Mouse (Mus musculus): Measurements from ENCODE around the gene Gas6. TPM values are rescaled to one million over a fixed set of nuclear protein-coding genes. Genes with fewer than 3 reads are reported as not detected.

Gene Gas6
- polyA plus RNA-seq, 1 experiment from 2014 or later, result 51.4 TPM

DNA sequence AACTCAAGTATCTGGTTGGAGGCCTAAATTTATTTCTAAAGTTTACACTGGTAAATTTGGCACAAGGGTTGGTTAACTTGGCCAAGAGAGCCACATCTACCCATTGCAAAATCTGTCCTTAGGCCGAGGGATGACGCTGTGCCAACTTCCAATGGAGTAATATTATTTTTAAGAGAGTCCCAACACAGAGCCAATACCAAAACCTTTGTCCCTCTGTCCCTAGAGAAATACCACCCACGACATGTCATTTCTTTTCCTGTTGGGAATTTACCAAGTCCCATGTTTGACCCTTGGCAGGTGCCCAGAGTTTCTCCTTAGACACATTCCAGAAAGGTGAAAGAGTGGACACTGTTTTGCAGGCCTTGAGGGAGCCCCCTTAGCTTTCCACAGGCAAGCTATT, 12.7 kb downstream of the Gas6 start:
- no peak for ATAC-seq (ENCODE audit: insufficient number of reproducible peaks, low FRiP score, low TSS enrichment, low read depth)
- H3K36me3 ChIP-seq, result no peaks in the 10 kb centered on the region
- H3K9ac ChIP-seq, result no peak overlapping the region
- no peak overlapping the region for H3K4me3 ChIP-seq (replicated peaks)
- H3K4me2 ChIP-seq (replicated peaks), result no peak overlapping the region
- H3K9me3 ChIP-seq (replicated peaks), result no peaks in the 10 kb centered on the region
- H3K27me3 ChIP-seq, result no peaks in the 10 kb centered on the region
- WGBS, result 90% methylated on average over 3 of the region's 3 CpGs
- H3K4me1 ChIP-seq, result no peaks in the 10 kb centered on the region
- H3K27ac ChIP-seq (replicated peaks), result no peak overlapping the region

DNA sequence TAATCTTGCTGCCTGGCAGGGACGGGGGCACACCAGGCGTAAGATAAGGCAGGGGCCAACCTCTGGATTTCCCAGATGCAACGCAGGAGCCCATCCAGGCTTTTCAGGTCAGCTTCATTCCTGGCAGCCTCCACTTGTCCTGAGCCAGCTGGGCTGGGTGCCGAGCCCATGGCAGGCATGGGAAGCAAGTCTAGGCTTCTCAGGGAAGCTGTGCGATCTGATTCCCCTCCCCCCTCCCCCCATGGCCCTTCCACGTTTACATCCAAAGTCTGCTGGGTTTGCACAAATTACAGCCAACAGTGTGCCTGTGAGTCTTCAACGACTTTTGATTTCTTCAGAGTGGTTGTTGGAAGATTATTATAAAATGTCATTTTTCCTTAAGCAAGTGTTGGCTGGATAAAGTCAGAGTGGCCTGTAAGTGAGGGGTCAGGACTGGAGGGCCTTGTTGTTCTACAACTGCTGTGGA, 13.2 kb downstream of the Gas6 start:
- no peak overlapping the region for H3K4me3 ChIP-seq (replicated peaks)
- H3K27ac ChIP-seq (replicated peaks), result no peak overlapping the region
- no peak overlapping the region for H3K9ac ChIP-seq
- H3K4me1 ChIP-seq, result no peaks in the 10 kb centered on the region
- ATAC-seq (ENCODE audit: insufficient number of reproducible peaks, low FRiP score, low TSS enrichment, low read depth), result no peak
- 66% methylated on average over 7 of the region's 7 CpGs for WGBS
- no peak overlapping the region for H3K4me2 ChIP-seq (replicated peaks)
- H3K36me3 ChIP-seq, result no peaks in the 10 kb centered on the region
- H3K27me3 ChIP-seq, result no peaks in the 10 kb centered on the region
- H3K9me3 ChIP-seq (replicated peaks), result no peaks in the 10 kb centered on the region

DNA sequence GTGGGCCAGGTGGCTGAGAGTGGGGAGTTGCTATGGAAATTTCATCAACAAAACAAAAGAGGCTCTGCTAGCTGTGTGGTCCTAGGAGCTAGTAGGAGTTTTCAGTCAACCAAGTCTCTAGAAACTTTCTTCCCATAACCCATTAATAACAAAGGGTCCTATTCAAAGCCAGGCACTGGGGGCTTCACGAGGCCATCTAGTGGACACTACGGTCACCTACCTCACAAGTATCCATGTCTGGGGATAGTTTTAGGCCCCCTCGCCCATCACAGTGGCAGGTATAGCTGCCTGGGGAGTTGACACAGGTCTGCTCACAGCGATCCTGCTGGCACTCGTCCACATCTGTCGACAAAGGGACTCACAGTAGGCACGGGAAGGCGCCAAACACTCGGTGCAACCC, 18.4 kb downstream of the Gas6 start:
- Histone ChIP-seq H3K4me3 (replicated peaks) (no peak overlapping the region), H3K4me2 (replicated peaks) (no peak overlapping the region), H3K9me3 (replicated peaks) (no peaks in the 10 kb centered on the region), H3K27me3 (no peaks in the 10 kb centered on the region), H3K4me1 (no peaks in the 10 kb centered on the region), H3K36me3 (no peaks in the 10 kb centered on the region), H3K27ac (replicated peaks) (no peak overlapping the region), H3K9ac (no peak overlapping the region)
- ATAC-seq (ENCODE audit: insufficient number of reproducible peaks, low FRiP score, low TSS enrichment, low read depth), result no peak
- WGBS, result 61% methylated on average over 9 of the region's 9 CpGs

DNA sequence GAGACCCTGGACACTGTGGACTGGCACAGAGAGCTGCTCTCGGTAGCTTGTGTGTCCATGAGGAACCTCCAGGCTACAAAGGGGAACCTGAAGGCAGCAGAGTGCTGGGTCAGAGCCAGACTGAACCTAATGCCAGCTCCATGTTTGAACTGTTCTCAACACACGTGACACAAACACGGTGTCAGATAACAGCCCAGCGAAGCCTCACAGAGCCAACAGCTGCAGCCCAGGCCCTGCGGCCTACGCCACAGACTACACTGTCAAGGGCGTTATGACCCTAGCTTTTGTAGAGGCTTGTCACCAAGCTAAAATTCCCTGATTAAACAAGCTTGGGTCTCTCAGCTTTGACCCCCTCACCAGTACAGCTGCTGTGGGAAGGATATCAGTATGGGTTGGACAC, 22.0 kb downstream of the Gas6 start:
- Histone ChIP-seq H3K4me3 (replicated peaks) (no peak overlapping the region), H3K36me3 (no peaks in the 10 kb centered on the region), H3K9me3 (replicated peaks) (no peaks in the 10 kb centered on the region), H3K27ac (replicated peaks) (no peak overlapping the region), H3K4me1 (no peaks in the 10 kb centered on the region), H3K27me3 (no peaks in the 10 kb centered on the region), H3K4me2 (replicated peaks) (no peak overlapping the region), H3K9ac (no peak overlapping the region)
- peak; percentile 63; the same call in 1 of the 2 replicates for ATAC-seq (ENCODE audit: insufficient number of reproducible peaks, low FRiP score, low TSS enrichment, low read depth)
- WGBS, result 43% methylated on average over 7 of the region's 7 CpGs

DNA sequence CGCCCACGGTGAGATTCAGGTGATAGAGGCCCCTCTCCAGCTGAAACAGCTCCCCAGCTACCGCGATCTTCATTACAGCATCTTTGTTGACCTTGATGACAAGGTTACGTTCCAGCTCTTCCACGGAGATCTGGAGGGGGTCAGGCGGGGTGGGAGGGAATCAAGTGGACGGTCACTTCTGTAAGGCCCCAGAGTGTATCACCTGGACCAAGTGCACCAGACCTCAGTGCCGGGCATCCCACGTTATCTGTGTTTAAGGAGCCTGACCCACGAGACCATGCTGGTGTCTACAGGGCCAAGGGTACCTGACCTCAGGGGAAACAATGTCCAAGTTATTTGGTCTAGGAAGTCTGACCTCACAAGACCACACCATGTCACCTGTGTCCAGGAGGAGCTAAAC, 22.8 kb downstream of the Gas6 start:
- no peak overlapping the region for H3K4me2 ChIP-seq (replicated peaks)
- H3K27me3 ChIP-seq, result no peaks in the 10 kb centered on the region
- WGBS, result 90% methylated on average over 11 of the region's 11 CpGs
- ATAC-seq (ENCODE audit: insufficient number of reproducible peaks, low FRiP score, low TSS enrichment, low read depth), result no peak
- no peak overlapping the region for H3K27ac ChIP-seq (replicated peaks)
- no peak overlapping the region for H3K4me3 ChIP-seq (replicated peaks)
- no peak overlapping the region for H3K9ac ChIP-seq
- no peaks in the 10 kb centered on the region for H3K9me3 ChIP-seq (replicated peaks)
- no peaks in the 10 kb centered on the region for H3K36me3 ChIP-seq
- H3K4me1 ChIP-seq, result no peaks in the 10 kb centered on the region

DNA sequence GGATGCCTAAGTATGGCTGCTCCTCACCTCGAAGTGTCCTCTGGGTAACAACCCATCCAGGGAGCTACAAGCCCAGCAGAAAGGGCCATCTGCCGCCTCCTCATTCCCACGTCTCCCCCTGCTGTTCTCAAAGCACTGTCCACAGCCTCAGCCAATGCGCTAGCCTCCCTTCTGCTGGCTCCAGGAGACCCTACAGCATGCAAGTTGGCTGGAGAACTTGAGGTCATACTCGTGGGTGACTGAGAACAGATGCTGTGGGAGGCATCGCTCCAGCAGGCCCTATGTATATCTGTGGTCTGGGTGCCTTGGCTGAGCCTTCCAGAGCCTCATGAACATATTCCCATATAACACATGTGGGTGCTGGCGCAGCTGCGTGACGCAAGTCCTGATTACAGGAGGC, 25.6 kb downstream of the Gas6 start:
- ATAC-seq (ENCODE audit: insufficient number of reproducible peaks, low FRiP score, low TSS enrichment, low read depth), result no peak
- 82% methylated on average over 9 of the region's 9 CpGs for WGBS

DNA sequence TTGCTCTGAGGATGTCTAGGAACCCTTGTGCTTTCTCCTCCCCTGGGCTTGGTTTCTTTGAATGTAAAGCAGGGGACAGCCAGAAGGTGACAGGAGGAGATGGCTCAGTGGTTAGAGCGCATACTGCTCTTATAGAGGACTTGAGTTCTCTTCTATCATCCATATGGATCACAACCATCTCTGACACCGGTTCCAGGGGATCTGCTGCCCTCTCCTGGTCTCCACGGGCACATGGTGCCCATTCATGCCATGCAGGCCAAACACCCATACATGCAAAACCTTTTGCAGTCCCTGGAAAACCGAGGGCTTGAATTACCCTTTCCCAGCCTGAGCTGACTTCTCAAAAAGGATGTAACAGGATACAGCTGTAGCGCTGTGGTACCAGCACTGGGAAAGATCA, 27.3 kb downstream of the Gas6 start:
- ATAC-seq (ENCODE audit: insufficient number of reproducible peaks, low FRiP score, low TSS enrichment, low read depth), result no peak
- 42% methylated on average over 5 of the region's 5 CpGs for WGBS
- Histone ChIP-seq H3K36me3 (no peaks in the 10 kb centered on the region), H3K4me3 (replicated peaks) (no peak overlapping the region), H3K9ac (no peak overlapping the region), H3K4me2 (replicated peaks) (no peak overlapping the region), H3K4me1 (no peaks in the 10 kb centered on the region), H3K27ac (replicated peaks) (no peak overlapping the region), H3K27me3 (no peaks in the 10 kb centered on the region), H3K9me3 (replicated peaks) (no peaks in the 10 kb centered on the region)

More for the DNA sequence above, 25.6 kb downstream of the Gas6 start:
- H3K27ac ChIP-seq (replicated peaks), result no peak overlapping the region
- no peaks in the 10 kb centered on the region for H3K36me3 ChIP-seq
- no peak overlapping the region for H3K4me3 ChIP-seq (replicated peaks)
- H3K27me3 ChIP-seq, result no peaks in the 10 kb centered on the region
- H3K4me2 ChIP-seq (replicated peaks), result no peak overlapping the region
- H3K9me3 ChIP-seq (replicated peaks), result no peaks in the 10 kb centered on the region
- H3K4me1 ChIP-seq, result no peaks in the 10 kb centered on the region
- no peak overlapping the region for H3K9ac ChIP-seq

DNA sequence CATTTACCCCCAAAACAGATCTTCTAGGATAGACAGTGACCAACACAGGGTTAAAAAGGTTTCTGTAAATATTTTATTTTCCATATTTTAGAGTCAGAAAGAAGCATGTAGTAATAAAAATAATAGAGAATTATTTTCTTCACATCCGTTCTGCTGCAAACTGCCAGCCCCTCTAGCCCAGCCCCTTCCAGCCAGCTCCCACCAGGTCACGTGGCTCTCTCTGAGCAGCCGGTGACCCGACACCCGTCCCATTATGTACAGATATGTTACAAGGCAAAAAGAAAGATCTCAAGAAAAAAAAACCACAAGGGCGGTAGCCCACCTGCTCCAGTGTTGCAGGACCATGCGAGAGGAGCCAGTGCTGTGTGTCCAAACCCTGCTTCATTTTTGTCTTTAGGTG, 29.0 kb downstream of the Gas6 start:
- WGBS, result 42% methylated on average over 7 of the region's 7 CpGs
- Histone ChIP-seq H3K27ac (replicated peaks) (no peak overlapping the region), H3K9ac (no peak overlapping the region), H3K27me3 (no peaks in the 10 kb centered on the region), H3K4me1 (no peaks in the 10 kb centered on the region), H3K36me3 (no peaks in the 10 kb centered on the region), H3K4me2 (replicated peaks) (no peak overlapping the region), H3K4me3 (replicated peaks) (no peak overlapping the region), H3K9me3 (replicated peaks) (no peaks in the 10 kb centered on the region)
- ATAC-seq (ENCODE audit: insufficient number of reproducible peaks, low FRiP score, low TSS enrichment, low read depth), result no peak

DNA sequence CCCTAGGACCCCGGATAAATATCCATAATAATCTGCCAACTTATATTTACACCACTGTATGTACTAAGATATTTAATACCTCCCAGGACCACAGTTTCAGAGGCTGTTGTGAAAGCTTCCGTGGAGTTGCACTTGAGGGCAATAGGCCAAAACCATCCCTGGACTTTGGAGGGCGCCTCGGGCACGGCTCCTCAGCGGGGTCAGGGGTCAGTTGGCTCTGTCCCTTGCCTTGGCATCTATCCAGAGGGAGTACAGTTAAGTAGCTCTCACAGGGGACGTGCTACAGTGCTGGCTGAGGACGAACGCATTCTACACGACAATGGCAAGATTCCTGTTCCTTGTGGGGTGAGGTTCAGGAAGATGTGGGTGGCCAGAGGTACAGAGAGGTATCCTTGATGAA, 31.9 kb downstream of the Gas6 start:
- WGBS, result 83% methylated on average over 10 of the region's 10 CpGs
- H3K4me1 ChIP-seq, result no peaks in the 10 kb centered on the region
- H3K9me3 ChIP-seq (replicated peaks), result no peaks in the 10 kb centered on the region
- H3K27me3 ChIP-seq, result no peaks in the 10 kb centered on the region
- no peak for ATAC-seq (ENCODE audit: insufficient number of reproducible peaks, low FRiP score, low TSS enrichment, low read depth)
- no peak overlapping the region for H3K27ac ChIP-seq (replicated peaks)
- H3K36me3 ChIP-seq, result no peaks in the 10 kb centered on the region
- H3K9ac ChIP-seq, result no peak overlapping the region
- no peak overlapping the region for H3K4me3 ChIP-seq (replicated peaks)
- H3K4me2 ChIP-seq (replicated peaks), result no peak overlapping the region

DNA sequence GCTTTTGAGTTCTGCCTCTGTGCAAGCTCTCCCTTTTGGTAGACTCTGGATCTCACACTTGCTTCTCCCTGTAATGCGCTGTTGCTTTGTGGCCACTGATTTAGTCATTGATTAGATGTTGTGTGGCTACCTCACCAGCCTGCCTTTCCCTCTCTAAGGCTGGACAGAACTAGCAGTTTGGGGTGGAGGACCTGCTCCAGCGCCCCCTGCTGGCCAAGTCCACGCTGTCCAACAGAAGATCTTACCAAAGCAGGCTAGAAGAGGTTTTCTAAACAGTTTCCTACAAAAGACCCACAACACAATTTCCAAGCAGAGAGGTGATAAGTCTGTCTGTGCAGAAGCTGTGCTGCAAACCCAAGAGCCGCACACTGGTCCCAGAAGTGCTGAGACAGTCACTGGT, 32.4 kb downstream of the Gas6 start:
- H3K4me2 ChIP-seq (replicated peaks), result no peak overlapping the region
- H3K4me1 ChIP-seq, result no peaks in the 10 kb centered on the region
- 39% methylated on average over 4 of the region's 4 CpGs for WGBS
- no peaks in the 10 kb centered on the region for H3K9me3 ChIP-seq (replicated peaks)
- H3K4me3 ChIP-seq (replicated peaks), result no peak overlapping the region
- H3K27me3 ChIP-seq, result no peaks in the 10 kb centered on the region
- no peak for ATAC-seq (ENCODE audit: insufficient number of reproducible peaks, low FRiP score, low TSS enrichment, low read depth)
- H3K27ac ChIP-seq (replicated peaks), result no peak overlapping the region
- no peaks in the 10 kb centered on the region for H3K36me3 ChIP-seq
- no peak overlapping the region for H3K9ac ChIP-seq

DNA sequence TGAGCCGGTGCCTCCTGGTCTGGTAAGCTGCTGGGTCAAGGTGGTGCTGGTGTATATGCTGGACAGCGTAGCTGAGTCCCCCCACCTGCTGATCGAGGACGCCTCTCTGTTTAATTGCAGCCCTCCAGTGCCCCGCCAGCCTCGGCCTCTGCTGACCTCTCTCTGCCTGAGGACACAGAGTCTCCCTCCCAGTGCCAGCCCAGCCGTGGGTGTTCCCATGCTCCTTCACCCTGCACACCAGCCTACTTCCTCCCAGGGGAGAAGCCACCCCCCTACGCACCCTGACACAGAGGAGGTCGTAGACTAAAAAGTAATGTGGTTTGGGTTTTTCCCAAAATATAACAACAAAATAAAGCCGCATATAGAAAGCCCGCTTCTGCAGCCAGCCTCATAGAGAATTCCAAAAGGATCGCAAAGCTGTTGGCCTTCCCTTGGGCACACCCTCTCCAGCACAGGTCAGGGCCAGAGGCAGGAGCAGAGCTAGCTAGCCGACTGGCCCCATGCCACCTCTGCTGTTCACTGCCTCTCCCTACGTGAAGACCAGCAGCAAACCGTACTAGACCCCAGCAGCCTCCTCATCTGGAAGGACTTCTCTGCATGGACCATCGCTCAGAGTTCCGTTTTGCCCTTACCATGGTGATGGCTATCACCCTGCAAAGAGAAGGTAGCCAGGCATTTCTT, 33.1 kb downstream of the Gas6 start:
- Histone ChIP-seq H3K9me3 (replicated peaks) (no peaks in the 10 kb centered on the region), H3K27ac (replicated peaks) (no peak overlapping the region), H3K4me2 (replicated peaks) (no peak overlapping the region), H3K4me3 (replicated peaks) (no peak overlapping the region), H3K36me3 (no peaks in the 10 kb centered on the region), H3K9ac (no peak overlapping the region), H3K27me3 (no peaks in the 10 kb centered on the region), H3K4me1 (no peaks in the 10 kb centered on the region)
- 72% methylated on average over 17 of the region's 17 CpGs for WGBS
- no peak for ATAC-seq (ENCODE audit: insufficient number of reproducible peaks, low FRiP score, low TSS enrichment, low read depth)

DNA sequence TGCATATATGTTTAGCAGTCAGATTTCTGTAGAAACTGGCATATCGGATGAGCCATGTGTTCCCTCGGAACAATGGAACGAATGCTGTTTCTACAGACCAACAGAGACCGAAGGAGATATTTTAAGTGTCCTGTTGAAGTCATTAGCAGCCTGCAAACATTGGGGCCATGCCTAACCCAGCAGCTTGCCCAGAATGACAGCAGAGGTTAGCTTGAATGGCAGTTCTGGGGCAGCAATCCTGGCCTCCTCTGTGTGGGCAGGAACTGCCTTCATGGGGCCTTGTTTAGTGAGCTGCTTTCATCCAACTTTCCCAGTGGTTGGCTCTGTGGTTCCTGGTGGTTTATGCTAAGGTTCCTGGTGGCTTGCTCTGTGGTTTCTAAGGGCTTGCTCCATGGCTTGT, 34.9 kb downstream of the Gas6 start:
- no peaks in the 10 kb centered on the region for H3K4me1 ChIP-seq
- no peak for ATAC-seq (ENCODE audit: insufficient number of reproducible peaks, low FRiP score, low TSS enrichment, low read depth)
- no peaks in the 10 kb centered on the region for H3K36me3 ChIP-seq
- no peaks in the 10 kb centered on the region for H3K9me3 ChIP-seq (replicated peaks)
- no peak overlapping the region for H3K4me3 ChIP-seq (replicated peaks)
- no peak overlapping the region for H3K9ac ChIP-seq
- WGBS, result 89% methylated on average over 4 of the region's 4 CpGs
- no peak overlapping the region for H3K27ac ChIP-seq (replicated peaks)
- no peaks in the 10 kb centered on the region for H3K27me3 ChIP-seq
- H3K4me2 ChIP-seq (replicated peaks), result no peak overlapping the region

Measured in embryonic facial prominence, embryonic 15.5 days (tissue).